Mouse (Mus musculus): ENCODE results near the gene Ppp3ca. TPM values are rescaled to one million over a fixed set of nuclear protein-coding genes. Genes with fewer than 3 reads are reported as not detected.

Gene Ppp3ca
- total and polyA plus RNA-seq, 3 experiments: 63.4 to 143 (median 130) TPM

DNA sequence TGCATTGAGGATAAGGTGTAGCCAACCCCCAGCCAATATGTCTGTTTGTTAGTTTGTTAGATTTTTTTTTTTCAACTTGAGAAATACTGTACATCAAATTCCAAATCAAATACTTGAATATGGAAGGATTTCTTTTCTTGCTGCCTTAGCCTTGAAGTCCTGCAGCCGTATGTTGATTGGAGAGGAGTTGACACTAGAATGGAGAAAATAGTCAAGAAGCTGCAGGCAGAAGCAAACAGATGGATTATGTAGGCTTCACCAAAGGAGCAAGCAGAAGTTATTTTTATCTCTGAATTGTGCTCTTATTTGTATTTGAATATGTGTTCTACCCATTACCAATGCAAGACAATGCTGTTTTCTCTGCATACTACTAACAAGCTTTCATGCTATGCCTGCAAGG is 282.9 kb downstream of the Ppp3ca start:
- no peak overlapping the region for H3K4me2 ChIP-seq (ENCODE audit: insufficient read depth, low read depth, poor library complexity, severe bottlenecking)
- no peak for TF ChIP-seq RCOR1 (conservative IDR thresholded peaks at IDR 0.05; ENCODE audit: low read depth, low read length)
- no peak for TF ChIP-seq JUND (conservative IDR thresholded peaks at IDR 0.05; ENCODE audit: low read depth, low read length)
- no peak for TF ChIP-seq SMC3 (IDR thresholded peaks at IDR 0.05; ENCODE audit: low read depth, low read length)
- TF ChIP-seq RAD21 (IDR thresholded peaks at IDR 0.05; ENCODE audit: low read depth, low read length): no peak
- TF ChIP-seq POLR2AphosphoS2 (IDR thresholded peaks at IDR 0.05; ENCODE audit: low read depth, low read length): no peak
- TF ChIP-seq JUN (IDR thresholded peaks at IDR 0.05; ENCODE audit: insufficient read depth, low read depth, low read length): no peak
- TF ChIP-seq SIN3A (IDR thresholded peaks at IDR 0.05; ENCODE audit: low read length): no peak
- no peak for TF ChIP-seq NELFE (IDR thresholded peaks at IDR 0.05; ENCODE audit: low read depth, low read length)
- no peak for TF ChIP-seq ZKSCAN1 (IDR thresholded peaks at IDR 0.05; ENCODE audit: borderline replicate concordance, low read depth, low read length)
- TF ChIP-seq EP300 (IDR thresholded peaks at IDR 0.05; ENCODE audit: low read length): no peak
- TF ChIP-seq POLR2A (IDR thresholded peaks at IDR 0.05; ENCODE audit: low read depth, low read length): no peak
- TF ChIP-seq NRF1 (IDR thresholded peaks at IDR 0.05; ENCODE audit: low read depth, low read length): no peak
- TF ChIP-seq ETS1 (conservative IDR thresholded peaks at IDR 0.05; ENCODE audit: low read depth, low read length): no peak
- TF ChIP-seq ZMIZ1 (IDR thresholded peaks at IDR 0.05; ENCODE audit: low read depth, low read length): no peak
- no peaks in the 10 kb centered on the region for H3K79me2 ChIP-seq (replicated peaks; ENCODE audit: control insufficient read depth, extremely low read depth, insufficient read depth, poor library complexity, severe bottlenecking)
- peaks cover 5 to 12% of the 10 kb centered on the region in 2 experiments; a peak in 3 of 4 replicates for H3K4me1 ChIP-seq (ENCODE audit: control insufficient read depth in 1 of 2, insufficient read depth in 2 of 2)
- no peak overlapping the region for H3K4me3 ChIP-seq (replicated peaks in 1 of 3; ENCODE audit: low read depth in 2 of 3, low read length in 2 of 3, poor library complexity in 1 of 3)
- no peak overlapping the region for H3K9ac ChIP-seq (ENCODE audit: insufficient read depth, low read depth)
- H3K27ac ChIP-seq (ENCODE audit: insufficient read depth, low read depth): no peak overlapping the region
- dilution Hi-C loops (cut with MboI; ENCODE audit: extremely low pct_ligation_motif_present, extremely low pct_unique_long_range_greater_than_20kb, low sequenced_read_pairs) (no loop called here), in situ Hi-C loops (cut with MboI; ENCODE audit: low pct_ligation_motif_present, low pct_unique_long_range_greater_than_20kb, low sequenced_read_pairs) (no loop called here)
- no peak for DNase-seq (ENCODE audit: extremely low read depth)
- H3K27me3 ChIP-seq (replicated peaks): no peaks in the 10 kb centered on the region
- H3K36me3 ChIP-seq (replicated peaks in 1 of 2; ENCODE audit: control insufficient read depth in 1 of 2, insufficient read depth in 1 of 2, low read length in 1 of 2): no peaks in the 10 kb centered on the region
- no peaks in the 10 kb centered on the region for H3K9me3 ChIP-seq (replicated peaks; ENCODE audit: low read length)

DNA sequence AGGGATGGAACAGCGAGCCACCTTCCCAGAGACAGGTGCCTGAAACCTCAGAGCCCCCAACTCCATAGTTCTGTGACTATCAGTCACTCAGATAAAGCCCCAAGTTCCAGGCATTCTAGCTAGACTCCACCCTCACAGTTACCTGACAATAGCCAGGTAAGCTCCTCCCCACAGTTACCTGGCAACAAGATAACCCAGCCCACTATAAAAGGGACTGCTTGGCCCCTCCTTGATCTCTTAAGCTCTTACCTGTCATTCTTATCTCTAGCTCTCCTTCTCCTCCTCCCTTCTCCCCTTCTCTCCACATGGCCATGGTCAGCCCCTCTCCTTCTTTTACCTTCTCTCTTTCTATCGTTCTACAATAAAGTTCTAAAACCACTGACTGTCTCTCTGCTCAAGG is 285.1 kb downstream of the Ppp3ca start:
- dilution Hi-C loops (cut with MboI; ENCODE audit: extremely low pct_ligation_motif_present, extremely low pct_unique_long_range_greater_than_20kb, low sequenced_read_pairs): no loop called here
- Histone ChIP-seq H3K27me3 (replicated peaks) (no peaks in the 10 kb centered on the region), H3K36me3 (replicated peaks in 1 of 2; ENCODE audit: control insufficient read depth in 1 of 2, insufficient read depth in 1 of 2, low read length in 1 of 2) (no peaks in the 10 kb centered on the region)

More for the DNA sequence above, 285.1 kb downstream of the Ppp3ca start:
- DNase-seq (ENCODE audit: extremely low read depth): no peak
- in situ Hi-C loops (cut with MboI; ENCODE audit: low pct_ligation_motif_present, low pct_unique_long_range_greater_than_20kb, low sequenced_read_pairs): no loop called here
- no peak overlapping the region for H3K27ac ChIP-seq (ENCODE audit: insufficient read depth, low read depth)
- H3K4me1 ChIP-seq (ENCODE audit: control insufficient read depth in 1 of 2, insufficient read depth in 2 of 2): peaks cover 5 to 12% of the 10 kb centered on the region in 2 experiments; a peak in 3 of 4 replicates
- TF ChIP-seq UBTF (IDR thresholded peaks at IDR 0.05; ENCODE audit: low read depth, low read length) (no peak), MEF2A (IDR thresholded peaks at IDR 0.05; ENCODE audit: borderline replicate concordance, low read depth, low read length) (no peak), ZKSCAN1 (IDR thresholded peaks at IDR 0.05; ENCODE audit: borderline replicate concordance, low read depth, low read length) (no peak), RAD21 (IDR thresholded peaks at IDR 0.05; ENCODE audit: low read depth, low read length) (no peak), CTCF (conservative IDR thresholded peaks at IDR 0.05 in 1 of 2, IDR thresholded peaks at IDR 0.05 in 1 of 2; ENCODE audit: low read depth in 2 of 2, low read length in 2 of 2) (no peak), CHD1 (IDR thresholded peaks at IDR 0.05; ENCODE audit: low read depth, low read length) (no peak), POLR2AphosphoS2 (IDR thresholded peaks at IDR 0.05; ENCODE audit: low read depth, low read length) (no peak), POLR2A (IDR thresholded peaks at IDR 0.05; ENCODE audit: low read depth, low read length) (no peak), TBP (conservative IDR thresholded peaks at IDR 0.05; ENCODE audit: low read depth, low read length) (no peak), ZC3H11A (IDR thresholded peaks at IDR 0.05; ENCODE audit: low read depth, low read length) (no peak), ELF1 (IDR thresholded peaks at IDR 0.05; ENCODE audit: low read depth, low read length) (no peak), EP300 (IDR thresholded peaks at IDR 0.05; ENCODE audit: low read length) (no peak), NRF1 (IDR thresholded peaks at IDR 0.05; ENCODE audit: low read depth, low read length) (no peak), MAX (IDR thresholded peaks at IDR 0.05; ENCODE audit: low read length) (no peak), ETS1 (conservative IDR thresholded peaks at IDR 0.05; ENCODE audit: low read depth, low read length) (no peak)
- no peak overlapping the region for H3K9ac ChIP-seq (ENCODE audit: insufficient read depth, low read depth)
- H3K4me2 ChIP-seq (ENCODE audit: insufficient read depth, low read depth, poor library complexity, severe bottlenecking): no peak overlapping the region
- no peaks in the 10 kb centered on the region for H3K9me3 ChIP-seq (replicated peaks; ENCODE audit: low read length)
- H3K4me3 ChIP-seq (replicated peaks in 1 of 3; ENCODE audit: low read depth in 2 of 3, low read length in 2 of 3, poor library complexity in 1 of 3): no peak overlapping the region
- no peaks in the 10 kb centered on the region for H3K79me2 ChIP-seq (replicated peaks; ENCODE audit: control insufficient read depth, extremely low read depth, insufficient read depth, poor library complexity, severe bottlenecking)

Measured in CH12.LX (cell line).